Mouse (Mus musculus) kidney, postnatal 0 days (tissue): ENCODE measurements around the gene Aste1. TPM values are rescaled to one million over a fixed set of nuclear protein-coding genes. Genes with fewer than 3 reads are reported as not detected.

Experiments
- ATAC-seq: fragments of 200-750 bp; cut with Nextera tagmentation; replicated peaks from 2 replicates; pipeline ENCODE4 v1.8.0; 2017; ENCODE audit warnings: low read depth, moderate number of reproducible peaks, moderate TSS enrichment, moderate library complexity; ENCODE audit not compliant: low FRiP score
- DNase-seq: peaks from one replicate; pipeline ENCODE4 v3.0.0-alpha.2; 2016; ENCODE audit warnings: low spot score
- H3K27ac ChIP-seq: fragments of 300-500 bp; sonication (generic); 2 replicates; pipeline ENCODE4 v1.5.1; 2014; ENCODE audit warnings: mild to moderate bottlenecking
- H3K27me3 ChIP-seq: fragments of 300-500 bp; sonication (generic); 2 replicates; pipeline ENCODE4 v1.6.1; 2014; ENCODE audit warnings: low read length, mixed read lengths; ENCODE audit not compliant: insufficient read depth
- H3K36me3 ChIP-seq: fragments of 300-500 bp; sonication (generic); 2 replicates; pipeline ENCODE4 v1.6.1; 2014; ENCODE audit warnings: low read length, mixed read lengths; ENCODE audit not compliant: insufficient read depth
- H3K4me1 ChIP-seq: fragments of 300-500 bp; sonication (generic); replicated peaks from 2 replicates; pipeline ENCODE4 v1.6.1; 2014; ENCODE audit warnings: antibody characterized with exemption, low read length, mixed read lengths; ENCODE audit not compliant: insufficient read depth
- H3K4me2 ChIP-seq: fragments of 300-500 bp; sonication (generic); 2 replicates; pipeline ENCODE4 v1.6.1; 2014; ENCODE audit warnings: mild to moderate bottlenecking, low read length, moderate library complexity, mixed read lengths
- H3K4me3 ChIP-seq: fragments of 300-500 bp; sonication (generic); replicated peaks from 2 replicates; pipeline ENCODE4 v1.5.1; 2014; ENCODE audit warnings: low read depth, low read length
- H3K9ac ChIP-seq: fragments of 300-500 bp; sonication (generic); 2 replicates; pipeline ENCODE4 v1.6.1; 2014; ENCODE audit warnings: low read depth, low read length
- H3K9me3 ChIP-seq: fragments of 300-500 bp; sonication (generic); replicated peaks from 2 replicates; pipeline ENCODE4 v1.6.1; 2016; ENCODE audit warnings: low read length, inconsistent platforms, mixed read lengths
- CTCF ChIP-seq: IDR thresholded peaks from 2 replicates; pipeline ENCODE4 v1.5.1; 2016; ENCODE audit warnings: antibody characterized with exemption, low read depth, mild to moderate bottlenecking, moderate library complexity
- WGBS: fragments of 180-500 bp; shearing (Covaris S2); extraction: QIAGEN DNeasy Blood & Tissue Kit; methylation state at CpG from one replicate; pipeline ENCODE4 v1.1.7; 2014; 5-methylcytosine and 5-hydroxymethylcytosine counted together
- polyA plus RNA-seq: library from polyadenylated mRNA; unstranded; fragments of >200 nt; fragmentation: Nextera tagmentation; extraction: Ambion mirVana; gene quantifications from 2 replicates; pipeline ENCODE4 v1.2.1, GENCODE M21; 2015

Gene Aste1
- polyA plus RNA-seq, 1 experiment from 2014 or later, result 14.0 TPM

DNA sequence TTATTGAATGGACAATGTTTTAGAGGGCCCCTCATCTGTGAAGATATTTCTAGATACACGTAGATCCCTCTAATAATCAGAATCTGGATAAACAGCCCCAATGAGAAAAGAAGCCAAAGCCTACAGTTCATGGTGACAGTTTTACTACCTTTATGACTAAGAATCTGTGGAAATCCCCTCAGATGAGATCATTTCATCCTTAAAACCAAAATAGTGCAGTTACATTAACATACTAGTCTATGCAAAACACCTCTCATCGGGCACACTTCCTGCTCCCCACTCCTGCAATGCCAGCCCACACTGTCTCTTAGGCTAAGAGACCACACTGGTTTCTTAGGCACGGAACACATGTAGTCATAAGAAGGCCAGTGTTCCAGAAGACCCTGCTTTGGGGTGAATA, 26.6 kb upstream of the Aste1 start:
- Histone ChIP-seq H3K4me3 (no peak overlapping the region), H3K4me1 (no peaks in the 10 kb centered on the region), H3K9me3 (no peaks in the 10 kb centered on the region), H3K9ac (no peak overlapping the region), H3K27ac (no peak overlapping the region), H3K4me2 (no peak overlapping the region), H3K36me3 (no peaks in the 10 kb centered on the region), H3K27me3 (no peaks in the 10 kb centered on the region)
- no peak for TF ChIP-seq CTCF
- WGBS, result 73% methylated on average over 3 of the region's 3 CpGs
- ATAC-seq (no peak), DNase-seq (no peak)

DNA sequence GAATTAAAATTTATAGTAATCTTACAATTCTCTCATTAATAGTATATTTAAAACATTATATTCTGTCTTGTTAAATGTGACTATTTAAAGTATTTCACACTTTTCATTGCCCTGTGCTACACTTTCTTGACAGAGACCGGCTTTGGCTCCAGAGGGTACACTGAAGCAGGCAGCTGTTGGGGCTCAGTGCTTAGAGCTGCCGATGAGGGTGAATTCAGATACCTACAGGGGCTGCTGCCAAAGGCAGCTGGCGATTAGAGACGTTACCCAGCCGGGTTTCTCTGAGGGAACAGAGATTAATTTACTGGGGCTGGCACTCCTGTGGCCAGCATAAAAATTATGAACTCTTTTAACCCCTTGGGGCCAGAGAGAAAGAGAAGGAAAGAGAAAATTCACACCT, 20.8 kb upstream of the Aste1 start:
- H3K9me3 ChIP-seq, result no peaks in the 10 kb centered on the region
- WGBS, result 49% methylated on average over 5 of the region's 5 CpGs
- no peak for TF ChIP-seq CTCF
- DNase-seq (no peak), ATAC-seq (no peak)
- no peak overlapping the region for H3K9ac ChIP-seq
- no peaks in the 10 kb centered on the region for H3K36me3 ChIP-seq
- no peak overlapping the region for H3K27ac ChIP-seq
- H3K4me2 ChIP-seq, result no peak overlapping the region
- no peaks in the 10 kb centered on the region for H3K4me1 ChIP-seq
- no peaks in the 10 kb centered on the region for H3K27me3 ChIP-seq
- H3K4me3 ChIP-seq, result no peak overlapping the region

- no peak for ATAC-seq
- Histone ChIP-seq H3K4me1 (no peaks in the 10 kb centered on the region), H3K9me3 (no peaks in the 10 kb centered on the region), H3K9ac (no peak overlapping the region), H3K27me3 (no peaks in the 10 kb centered on the region), H3K4me2 (no peak overlapping the region), H3K36me3 (no peaks in the 10 kb centered on the region), H3K4me3 (no peak overlapping the region), H3K27ac (no peak overlapping the region)
- WGBS, result 72% methylated on average over 7 of the region's 7 CpGs
- TF ChIP-seq CTCF, result no peak
- no peak for DNase-seq
Observed at GRCm38 (mm10) chr9:105376411-105376810, 18.8 kb upstream of the Aste1 start.

DNA sequence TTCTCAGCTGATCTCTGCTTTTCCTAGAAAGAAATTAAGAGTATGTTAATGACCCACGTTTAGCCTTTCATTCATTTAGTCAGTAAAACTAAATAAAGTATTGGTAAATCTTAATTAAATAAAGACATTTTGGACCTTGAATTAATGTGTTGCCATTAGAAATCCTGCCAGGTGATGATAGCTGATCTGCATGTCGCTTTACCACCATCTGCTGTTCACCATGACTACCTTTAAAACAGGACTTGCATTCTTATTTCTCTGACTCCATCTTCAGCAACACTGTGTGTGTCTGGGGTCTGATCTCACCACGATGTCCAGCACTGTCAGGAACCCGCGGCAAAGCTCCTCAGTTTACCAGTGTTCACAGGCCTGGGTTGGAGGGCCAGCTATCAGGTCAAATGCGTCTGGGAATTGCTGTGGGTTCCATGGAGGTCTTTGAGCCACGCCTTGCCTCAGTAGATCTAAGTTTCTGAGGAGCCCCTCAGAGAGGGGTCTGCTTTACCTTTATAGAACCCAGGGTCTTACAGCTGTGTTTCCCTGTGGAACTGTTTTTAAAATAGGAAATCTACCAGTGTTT, 18.1 kb upstream of the Aste1 start:
- WGBS, result 76% methylated on average over 7 of the region's 7 CpGs
- TF ChIP-seq CTCF, result peak; percentile 24; the same call in 1 of the 2 replicates
- Histone ChIP-seq H3K9ac (no peak overlapping the region), H3K27me3 (no peaks in the 10 kb centered on the region), H3K4me1 (no peaks in the 10 kb centered on the region), H3K36me3 (no peaks in the 10 kb centered on the region), H3K4me3 (no peak overlapping the region), H3K4me2 (no peak overlapping the region), H3K27ac (no peak overlapping the region), H3K9me3 (no peaks in the 10 kb centered on the region)
- DNase-seq (no peak), ATAC-seq (no peak)

DNA sequence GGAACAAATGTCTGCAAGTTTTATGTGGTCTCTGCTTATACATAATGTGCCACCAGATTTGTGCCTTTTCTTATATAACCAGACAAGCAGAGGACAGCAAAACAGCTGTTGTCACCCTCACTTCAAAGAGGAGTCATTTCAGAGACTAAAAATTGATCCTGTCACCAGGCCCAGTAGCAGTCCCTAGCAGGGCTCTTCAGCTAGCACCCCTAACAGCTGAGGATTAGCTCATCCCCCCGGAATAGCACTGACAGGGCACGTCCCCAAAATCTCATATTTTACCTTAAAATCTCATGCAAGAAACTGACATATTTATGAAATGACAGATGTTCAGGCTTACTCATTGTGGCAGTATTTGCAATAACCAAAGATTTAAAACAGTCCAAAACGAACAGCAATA, 17.6 kb upstream of the Aste1 start:
- no peaks in the 10 kb centered on the region for H3K27me3 ChIP-seq
- ATAC-seq, result no peak
- no peak for DNase-seq
- no peaks in the 10 kb centered on the region for H3K9me3 ChIP-seq
- no peak for TF ChIP-seq CTCF
- H3K4me1 ChIP-seq, result no peaks in the 10 kb centered on the region
- no peak overlapping the region for H3K27ac ChIP-seq
- no peaks in the 10 kb centered on the region for H3K36me3 ChIP-seq
- no peak overlapping the region for H3K4me3 ChIP-seq
- no peak overlapping the region for H3K9ac ChIP-seq
- 74% methylated on average over 3 of the region's 3 CpGs for WGBS
- H3K4me2 ChIP-seq, result no peak overlapping the region

DNA sequence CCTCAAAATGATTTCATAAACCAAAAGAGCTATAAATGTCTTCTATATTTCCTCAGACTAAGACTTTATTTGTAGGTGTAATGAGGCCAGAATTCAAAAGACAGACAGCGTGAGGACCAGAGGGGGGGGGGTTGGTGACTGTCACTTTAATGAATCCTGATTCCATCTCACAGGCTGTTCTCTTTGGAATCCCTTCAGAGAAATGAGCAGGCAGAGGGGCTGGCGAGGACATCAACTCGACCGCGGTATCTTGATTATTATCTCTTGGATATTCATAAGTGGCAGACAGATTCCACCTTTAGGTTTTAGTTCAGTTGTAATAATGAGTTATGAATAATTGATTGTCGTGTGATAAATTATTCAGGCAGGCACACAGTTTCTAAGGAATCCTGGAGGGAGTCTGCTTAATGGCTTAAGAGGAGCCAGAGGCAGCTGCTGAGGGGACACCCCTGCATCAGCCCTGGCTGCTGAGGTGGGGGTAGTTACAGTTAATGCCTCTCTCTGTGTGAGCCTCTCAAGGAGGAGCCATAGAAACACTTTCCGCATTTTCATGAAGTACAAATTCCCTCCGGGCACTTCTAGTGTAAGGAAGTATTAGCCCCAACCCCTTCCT, 15.6 kb upstream of the Aste1 start:
- Histone ChIP-seq H3K9ac (no peak overlapping the region), H3K27ac (no peak overlapping the region), H3K4me1 (no peaks in the 10 kb centered on the region), H3K4me3 (no peak overlapping the region), H3K9me3 (no peaks in the 10 kb centered on the region), H3K4me2 (no peak overlapping the region), H3K27me3 (no peaks in the 10 kb centered on the region), H3K36me3 (no peaks in the 10 kb centered on the region)
- DNase-seq (no peak), ATAC-seq (no peak)
- TF ChIP-seq CTCF, result no peak
- 78% methylated on average over 8 of the region's 8 CpGs for WGBS

DNA sequence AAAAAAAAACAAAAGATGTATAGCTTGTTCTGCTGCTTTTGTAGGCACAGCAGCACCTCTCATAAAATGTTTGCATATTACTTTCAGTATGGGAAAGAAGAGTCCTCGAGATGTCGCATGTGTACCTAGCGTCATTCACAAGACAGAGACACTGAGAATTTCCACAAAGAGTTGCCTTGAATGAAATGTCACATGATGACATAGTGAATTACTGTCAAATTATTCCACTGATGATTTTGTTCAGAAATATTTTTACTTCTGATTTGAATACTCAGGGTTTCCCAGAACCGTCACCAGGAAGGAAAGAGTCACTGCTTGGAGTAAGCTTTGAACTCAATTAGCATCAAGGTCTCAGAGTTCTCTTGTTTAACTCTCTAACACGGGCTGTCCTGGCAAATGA, 7.8 kb upstream of the Aste1 start:
- no peak overlapping the region for H3K27ac ChIP-seq
- ATAC-seq (no peak), DNase-seq (no peak)
- no peak overlapping the region for H3K4me3 ChIP-seq
- no peak for TF ChIP-seq CTCF
- no peaks in the 10 kb centered on the region for H3K36me3 ChIP-seq
- H3K4me1 ChIP-seq, result no peaks in the 10 kb centered on the region
- no peaks in the 10 kb centered on the region for H3K9me3 ChIP-seq
- no peak overlapping the region for H3K4me2 ChIP-seq
- H3K9ac ChIP-seq, result no peak overlapping the region
- 82% methylated on average over 5 of the region's 5 CpGs for WGBS
- no peaks in the 10 kb centered on the region for H3K27me3 ChIP-seq
